Mouse (Mus musculus): ENCODE results near the gene Cacna1c.
"Not testable (repeated sequence)": the region's sequence is repeated elsewhere in the genome, so short reads cannot be mapped to it uniquely, and the experiment has no call there.

Cacna1c gene

GRCm38 (mm10) chr6:119206006-119206405, 9.8 kb upstream of the Cacna1c start:
- not testable (repeated sequence) for DNase-seq (ENCODE audit: low spot score)

GRCm38 (mm10) chr6:119204915-119205314, 8.7 kb upstream of the Cacna1c start:
- no peak for DNase-seq (ENCODE audit: low spot score)

- no peak for DNase-seq (ENCODE audit: low spot score)
These were observed 8.1 kb upstream of the Cacna1c start for GRCm38 (mm10) chr6:119204286-119204685.

GRCm38 (mm10) chr6:119201575-119201974, 5.4 kb upstream of the Cacna1c start:
- no peak for DNase-seq (ENCODE audit: low spot score)

GRCm38 (mm10) chr6:119200362-119200761, 4.1 kb upstream of the Cacna1c start:
- no peak for DNase-seq (ENCODE audit: low spot score)

GRCm38 (mm10) chr6:119199274-119199879, 3.2 kb upstream of the Cacna1c start:
- DNase-seq (ENCODE audit: low spot score) = no peak

GRCm38 (mm10) chr6:119198534-119199273, 2.5 kb upstream of the Cacna1c start:
- DNase-seq (ENCODE audit: low spot score) = no peak

- DNase-seq (ENCODE audit: low spot score) = no peak
These were observed 1.6 kb downstream of the Cacna1c start for GRCm38 (mm10) chr6:119194601-119195000.

- DNase-seq (ENCODE audit: low spot score) = no peak
These were observed 2.1 kb downstream of the Cacna1c start for GRCm38 (mm10) chr6:119194161-119194560.

GRCm38 (mm10) chr6:119193571-119194154, 2.6 kb downstream of the Cacna1c start:
- DNase-seq (ENCODE audit: low spot score) = no peak

GRCm38 (mm10) chr6:119191478-119191877, 4.7 kb downstream of the Cacna1c start:
- DNase-seq (ENCODE audit: low spot score) = no peak

- DNase-seq (ENCODE audit: low spot score) = no peak
These were observed 8.6 kb downstream of the Cacna1c start for GRCm38 (mm10) chr6:119187631-119188030.

GRCm38 (mm10) chr6:119186658-119187057, 9.6 kb downstream of the Cacna1c start:
- DNase-seq (ENCODE audit: low spot score) = no peak

GRCm38 (mm10) chr6:119183781-119184180, 12.4 kb downstream of the Cacna1c start:
- no peak for DNase-seq (ENCODE audit: low spot score)

- no peak for DNase-seq (ENCODE audit: low spot score)
These were observed 14.0 kb downstream of the Cacna1c start for GRCm38 (mm10) chr6:119182211-119182610.

- DNase-seq (ENCODE audit: low spot score) = no peak
These were observed 16.0 kb downstream of the Cacna1c start for GRCm38 (mm10) chr6:119180188-119180587.

GRCm38 (mm10) chr6:119177101-119177500, 19.1 kb downstream of the Cacna1c start:
- DNase-seq (ENCODE audit: low spot score) = no peak

- no peak for DNase-seq (ENCODE audit: low spot score)
These were observed 20.1 kb downstream of the Cacna1c start for GRCm38 (mm10) chr6:119176103-119176502.

GRCm38 (mm10) chr6:119175078-119175853, 21.0 kb downstream of the Cacna1c start, which contains the start of gene Dcp1b:
Gene Dcp1b, plus strand, starts transcription at chr6:119175253.
- DNase-seq (ENCODE audit: low spot score) = peak; percentile 91

GRCm38 (mm10) chr6:119174307-119175074, 21.7 kb downstream of the Cacna1c start:
- DNase-seq (ENCODE audit: low spot score) = no peak

GRCm38 (mm10) chr6:119165677-119166076, 30.5 kb downstream of the Cacna1c start:
- DNase-seq (ENCODE audit: low spot score) = no peak

GRCm38 (mm10) chr6:119145109-119145508, 51.1 kb downstream of the Cacna1c start:
- no peak for DNase-seq (ENCODE audit: low spot score)

Measured in ovary, postnatal 36 days (tissue).